Mouse (Mus musculus) limb, embryonic 12.5 days (tissue): ENCODE data around the gene Nup54. TPM values are rescaled to one million over a fixed set of nuclear protein-coding genes. Genes with fewer than 3 reads are reported as not detected.

ENCODE experiments used
- ATAC-seq: fragments of 200-750 bp; cut with Nextera tagmentation; 2 replicates; pipeline ENCODE4 v1.8.0; 2017; ENCODE audit warnings: low read depth, moderate TSS enrichment; ENCODE audit not compliant: insufficient number of reproducible peaks, insufficient read depth, low FRiP score, low TSS enrichment
- H3K27ac ChIP-seq: fragments of 300-500 bp; sonication (generic); 2 replicates; pipeline ENCODE4 v1.5.1; 2016; ENCODE audit warnings: mild to moderate bottlenecking, moderate library complexity
- H3K27me3 ChIP-seq: fragments of 300-500 bp; sonication (generic); 2 replicates; pipeline ENCODE4 v1.6.1; 2016; ENCODE audit warnings: mild to moderate bottlenecking, moderate library complexity
- H3K36me3 ChIP-seq: fragments of 300-500 bp; sonication (generic); 2 replicates; pipeline ENCODE4 v1.6.1; 2016; ENCODE audit warnings: mild to moderate bottlenecking, moderate library complexity
- H3K4me1 ChIP-seq: fragments of 300-500 bp; sonication (generic); replicated peaks from 2 replicates; pipeline ENCODE4 v1.6.1; 2016
- H3K4me2 ChIP-seq: fragments of 300-500 bp; sonication (generic); 2 replicates; pipeline ENCODE4 v1.6.1; 2016; ENCODE audit warnings: mild to moderate bottlenecking, moderate library complexity
- H3K4me3 ChIP-seq: fragments of 300-500 bp; sonication (generic); replicated peaks from 2 replicates; pipeline ENCODE4 v1.5.1; 2016; ENCODE audit warnings: mild to moderate bottlenecking
- H3K9ac ChIP-seq: fragments of 300-500 bp; sonication (generic); replicated peaks from 2 replicates; pipeline ENCODE4 v1.6.1; 2016; ENCODE audit warnings: mild to moderate bottlenecking, moderate library complexity
- H3K9me3 ChIP-seq: fragments of 300-500 bp; sonication (generic); 2 replicates; pipeline ENCODE4 v1.6.1; 2016; ENCODE audit warnings: mild to moderate bottlenecking, moderate library complexity
- WGBS: fragments of 180-500 bp; shearing (Covaris S2); methylation state at CpG from one replicate; pipeline ENCODE4 v1.1.7; 2016; 5-methylcytosine and 5-hydroxymethylcytosine counted together
- polyA plus RNA-seq: library from polyadenylated mRNA; unstranded; fragments of >200 nt; fragmentation: Nextera tagmentation; extraction: Ambion mirVana; gene quantifications from 2 replicates; pipeline ENCODE4 v1.2.1, GENCODE M21; 2016

Gene Nup54
- polyA plus RNA-seq = 66.8 and 68.1 TPM in 2 replicates

- H3K4me1 ChIP-seq = peaks cover 14% of the 10 kb centered on the region
- peak within 1 kb of the TSS; percentile 96 for H3K4me3 ChIP-seq
- H3K9ac ChIP-seq = peak within 1 kb of the TSS; percentile 95
- peak within 1 kb of the TSS; percentile 88 for H3K27ac ChIP-seq
- 1% methylated on average over 34 of the region's 34 CpGs for WGBS
- ATAC-seq = peak; percentile 99
- no peaks in the 10 kb centered on the region for H3K27me3 ChIP-seq
- H3K9me3 ChIP-seq = no peaks in the 10 kb centered on the region
- peaks cover 7% of the 10 kb centered on the region; the same call in 1 of the 2 replicates for H3K36me3 ChIP-seq
- peak within 1 kb of the TSS; percentile 84 for H3K4me2 ChIP-seq
These were observed at the start of gene Nup54 for GRCm38 (mm10) chr5:92435025-92435584. Nup54 (minus strand) TSS chr5:92435219.

- Histone ChIP-seq H3K4me1 (no peaks in the 10 kb centered on the region), H3K27ac (no peak overlapping the region), H3K36me3 (peaks cover 5% of the 10 kb centered on the region; the same call in 1 of the 2 replicates), H3K4me2 (no peak overlapping the region), H3K27me3 (no peaks in the 10 kb centered on the region), H3K4me3 (no peak overlapping the region), H3K9me3 (no peaks in the 10 kb centered on the region), H3K9ac (no peak overlapping the region)
- 81% methylated on average over 5 of the region's 5 CpGs for WGBS
- ATAC-seq = no peak
These were observed 37.8 kb upstream of the Nup54 start for GRCm38 (mm10) chr5:92472863-92473262.

- Histone ChIP-seq H3K27ac (no peak overlapping the region), H3K36me3 (peaks cover 5% of the 10 kb centered on the region; the same call in 1 of the 2 replicates), H3K4me3 (no peak overlapping the region), H3K9ac (no peak overlapping the region), H3K27me3 (no peaks in the 10 kb centered on the region), H3K9me3 (no peaks in the 10 kb centered on the region), H3K4me1 (no peaks in the 10 kb centered on the region; the same call in 1 of the 2 replicates), H3K4me2 (no peak overlapping the region)
- 85% methylated on average over 4 of the region's 4 CpGs for WGBS
- ATAC-seq = no peak
These were observed 36.5 kb upstream of the Nup54 start for GRCm38 (mm10) chr5:92471531-92471930.

GRCm38 (mm10) chr5:92469201-92470130 is 34.4 kb upstream of the Nup54 start:
- WGBS = 91% methylated on average over 18 of the region's 18 CpGs
- Histone ChIP-seq H3K27me3 (no peaks in the 10 kb centered on the region), H3K4me2 (no peak overlapping the region), H3K9me3 (no peaks in the 10 kb centered on the region), H3K36me3 (peaks cover 5% of the 10 kb centered on the region; the same call in 1 of the 2 replicates), H3K27ac (no peak overlapping the region), H3K4me1 (no peaks in the 10 kb centered on the region; the same call in 1 of the 2 replicates), H3K4me3 (no peak overlapping the region), H3K9ac (no peak overlapping the region)
- ATAC-seq = no peak; the same call in 1 of the 2 replicates

- Histone ChIP-seq H3K27ac (no peak overlapping the region), H3K9me3 (no peaks in the 10 kb centered on the region), H3K4me1 (no peaks in the 10 kb centered on the region; the same call in 1 of the 2 replicates), H3K27me3 (no peaks in the 10 kb centered on the region), H3K9ac (no peak overlapping the region), H3K4me3 (no peak overlapping the region), H3K4me2 (no peak overlapping the region), H3K36me3 (peaks cover 5% of the 10 kb centered on the region; the same call in 1 of the 2 replicates)
- ATAC-seq = no peak
- WGBS = 93% methylated on average over 6 of the region's 6 CpGs
These were observed 33.2 kb upstream of the Nup54 start for GRCm38 (mm10) chr5:92468234-92468633.

- ATAC-seq = no peak
- Histone ChIP-seq H3K4me3 (no peak overlapping the region), H3K4me1 (no peaks in the 10 kb centered on the region; the same call in 1 of the 2 replicates), H3K9ac (no peak overlapping the region), H3K9me3 (no peaks in the 10 kb centered on the region), H3K4me2 (no peak overlapping the region), H3K36me3 (peaks cover 4% of the 10 kb centered on the region; the same call in 1 of the 2 replicates), H3K27ac (no peak overlapping the region), H3K27me3 (no peaks in the 10 kb centered on the region)
- WGBS = 80% methylated on average over 8 of the region's 8 CpGs
These were observed 32.2 kb upstream of the Nup54 start for GRCm38 (mm10) chr5:92467102-92467766.

GRCm38 (mm10) chr5:92465511-92465910 is 30.5 kb upstream of the Nup54 start:
- H3K9ac ChIP-seq = no peak overlapping the region
- H3K36me3 ChIP-seq = peaks cover 2% of the 10 kb centered on the region; the same call in 1 of the 2 replicates
- no peaks in the 10 kb centered on the region for H3K27me3 ChIP-seq
- no peaks in the 10 kb centered on the region; the same call in 1 of the 2 replicates for H3K4me1 ChIP-seq
- ATAC-seq = no peak
- WGBS = 90% methylated on average over 5 of the region's 5 CpGs
- H3K27ac ChIP-seq = no peak overlapping the region
- H3K4me3 ChIP-seq = no peak overlapping the region
- H3K9me3 ChIP-seq = no peaks in the 10 kb centered on the region
- H3K4me2 ChIP-seq = no peak overlapping the region

GRCm38 (mm10) chr5:92461321-92461720 is 26.3 kb upstream of the Nup54 start:
- no peaks in the 10 kb centered on the region for H3K27me3 ChIP-seq
- no peak for ATAC-seq
- no peak overlapping the region for H3K9ac ChIP-seq
- peaks cover 29% of the 10 kb centered on the region for H3K36me3 ChIP-seq
- H3K27ac ChIP-seq = no peak overlapping the region
- no peak overlapping the region for H3K4me3 ChIP-seq
- H3K4me1 ChIP-seq = no peaks in the 10 kb centered on the region
- no peaks in the 10 kb centered on the region for H3K9me3 ChIP-seq
- 14% methylated on average over 5 of the region's 5 CpGs for WGBS
- no peak overlapping the region for H3K4me2 ChIP-seq

- no peak for ATAC-seq
- Histone ChIP-seq H3K4me2 (no peak overlapping the region), H3K27ac (no peak overlapping the region), H3K4me3 (no peak overlapping the region), H3K9ac (no peak overlapping the region), H3K36me3 (peaks cover 44% of the 10 kb centered on the region), H3K27me3 (no peaks in the 10 kb centered on the region), H3K9me3 (no peaks in the 10 kb centered on the region), H3K4me1 (no peaks in the 10 kb centered on the region)
- 28% methylated on average over 5 of the region's 5 CpGs for WGBS
These were observed 23.7 kb upstream of the Nup54 start for GRCm38 (mm10) chr5:92458726-92459125.

- no peak for ATAC-seq
- Histone ChIP-seq H3K9me3 (no peaks in the 10 kb centered on the region), H3K4me1 (no peaks in the 10 kb centered on the region), H3K9ac (no peak overlapping the region), H3K36me3 (peaks cover 55% of the 10 kb centered on the region), H3K4me3 (no peak overlapping the region), H3K27ac (no peak overlapping the region), H3K27me3 (no peaks in the 10 kb centered on the region), H3K4me2 (no peak overlapping the region)
- WGBS = 81% methylated on average over 2 of the region's 2 CpGs
These were observed 22.4 kb upstream of the Nup54 start for GRCm38 (mm10) chr5:92457410-92457809.

GRCm38 (mm10) chr5:92452876-92453275 is 17.9 kb upstream of the Nup54 start:
- H3K27ac ChIP-seq = no peak overlapping the region
- 92% methylated on average over 5 of the region's 5 CpGs for WGBS
- H3K27me3 ChIP-seq = no peaks in the 10 kb centered on the region
- H3K36me3 ChIP-seq = peaks cover 79% of the 10 kb centered on the region
- H3K9me3 ChIP-seq = no peaks in the 10 kb centered on the region
- no peak overlapping the region for H3K9ac ChIP-seq
- no peak for ATAC-seq
- no peak overlapping the region for H3K4me3 ChIP-seq
- no peak overlapping the region for H3K4me2 ChIP-seq
- H3K4me1 ChIP-seq = no peaks in the 10 kb centered on the region
